Mouse (Mus musculus): ENCODE measurements at regions not wholly inside any gene's neighbourhood (a gene's known extent, or its start where the extent isn't known, plus 50 kb on each side); places are given as distances from the start of the nearest gene placed in this dataset.

DNA sequence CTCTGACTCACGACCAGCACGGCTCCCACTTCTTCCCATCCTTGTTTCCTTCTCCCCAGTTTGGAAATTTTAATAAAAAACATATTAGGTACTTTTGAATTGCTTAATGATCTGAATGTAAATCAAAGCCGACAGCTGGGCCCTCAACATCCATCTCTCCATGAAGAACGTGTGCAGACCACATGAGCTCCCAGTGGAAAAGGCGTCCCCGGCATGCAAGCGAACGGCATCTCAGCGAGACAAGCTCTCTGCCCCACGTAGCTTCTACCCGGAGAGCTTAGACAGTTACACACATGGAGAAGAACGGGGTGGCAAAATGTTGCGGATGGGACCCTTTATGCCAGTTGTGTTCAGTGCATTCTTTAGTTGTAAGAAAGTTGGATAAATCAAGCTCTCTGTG is 109.6 kb upstream of the Lef1 start:
- TF ChIP-seq POLR2A (IDR thresholded peaks at IDR 0.05; ENCODE audit: borderline replicate concordance, insufficient read depth, low read length), result no peak
- TF ChIP-seq CTCF (IDR thresholded peaks at IDR 0.05; ENCODE audit: borderline replicate concordance, insufficient read depth, low read depth, low read length), result no peak
